Mouse (Mus musculus): Measurements from ENCODE around the gene Klhdc2.

DNA sequence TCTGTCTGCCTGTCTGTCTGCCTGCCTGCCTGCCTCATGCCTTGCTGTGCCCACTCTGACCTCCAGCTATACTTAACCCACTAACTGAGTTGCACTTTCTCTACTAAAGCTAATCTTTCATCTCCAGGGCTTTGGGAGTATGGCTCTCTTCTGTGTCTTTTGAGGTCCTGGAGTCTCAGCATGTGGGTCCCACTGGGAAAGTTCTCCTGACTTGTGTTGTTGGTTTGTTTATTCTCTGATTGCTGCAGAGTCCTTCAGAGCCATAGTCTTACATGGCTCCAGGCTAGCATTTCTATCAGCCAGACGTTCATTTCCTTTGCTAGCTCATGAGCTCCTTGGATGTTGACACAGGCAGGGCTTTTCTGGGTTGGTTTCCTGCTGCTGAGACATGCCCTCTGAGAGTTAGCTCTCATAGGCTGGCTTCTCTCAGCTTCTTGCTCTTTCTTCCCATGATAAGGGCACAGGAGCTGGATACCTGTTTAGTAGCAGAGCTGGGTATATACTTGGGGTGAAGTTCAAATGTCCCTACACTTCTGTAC, 16.5 kb upstream of the Klhdc2 start:
- TF ChIP-seq CTCF (IDR thresholded peaks at IDR 0.05; ENCODE audit: low read depth): no peak
- no peak for TF ChIP-seq EP300 (IDR thresholded peaks at IDR 0.05; ENCODE audit: low read depth)
